Mouse (Mus musculus) gastrocnemius, postnatal 25 days (tissue): Measurements from ENCODE around the gene Smarcc1. TPM values are rescaled to one million over a fixed set of nuclear protein-coding genes. Genes with fewer than 3 reads are reported as not detected.
A peak's percentile ranks its signal among the peaks of the same experiment; 100 is the strongest.
"Not testable (repeated sequence)": the region's sequence is repeated elsewhere in the genome, so short reads cannot be mapped to it uniquely, and the experiment has no call there.

Experiments
- DNase-seq: peaks from one replicate; pipeline ENCODE4 v3.0.0; 2022
- long read RNA-seq, 2 experiments: library from polyadenylated mRNA; stranded (forward); transcript quantifications; one replicate each; pipeline ENCODE4 v2.0.0; 2021
- total RNA-seq, 2 experiments: library from RNA; stranded (reverse); gene quantifications; 1 replicate in 1 of 2; 2 replicates in 1 of 2; pipeline ENCODE4 v1.2.3; 2021

Smarcc1 gene
- total RNA-seq, result 10 to 100 TPM; 19.5 to 19.6 TPM
- long read RNA-seq, experiment 1, partial matches to known transcripts, result 5 of 13 reads
- long read RNA-seq, experiment 1, other reads (novel, unspliced or antisense), result 2 of 13 reads
- long read RNA-seq, experiment 2, full-length matches to known transcripts, result 9 of 17 reads
- long read RNA-seq, experiment 2, partial matches to known transcripts, result 5 of 17 reads
- long read RNA-seq, experiment 2, other reads (novel, unspliced or antisense), result 3 of 17 reads

DNA sequence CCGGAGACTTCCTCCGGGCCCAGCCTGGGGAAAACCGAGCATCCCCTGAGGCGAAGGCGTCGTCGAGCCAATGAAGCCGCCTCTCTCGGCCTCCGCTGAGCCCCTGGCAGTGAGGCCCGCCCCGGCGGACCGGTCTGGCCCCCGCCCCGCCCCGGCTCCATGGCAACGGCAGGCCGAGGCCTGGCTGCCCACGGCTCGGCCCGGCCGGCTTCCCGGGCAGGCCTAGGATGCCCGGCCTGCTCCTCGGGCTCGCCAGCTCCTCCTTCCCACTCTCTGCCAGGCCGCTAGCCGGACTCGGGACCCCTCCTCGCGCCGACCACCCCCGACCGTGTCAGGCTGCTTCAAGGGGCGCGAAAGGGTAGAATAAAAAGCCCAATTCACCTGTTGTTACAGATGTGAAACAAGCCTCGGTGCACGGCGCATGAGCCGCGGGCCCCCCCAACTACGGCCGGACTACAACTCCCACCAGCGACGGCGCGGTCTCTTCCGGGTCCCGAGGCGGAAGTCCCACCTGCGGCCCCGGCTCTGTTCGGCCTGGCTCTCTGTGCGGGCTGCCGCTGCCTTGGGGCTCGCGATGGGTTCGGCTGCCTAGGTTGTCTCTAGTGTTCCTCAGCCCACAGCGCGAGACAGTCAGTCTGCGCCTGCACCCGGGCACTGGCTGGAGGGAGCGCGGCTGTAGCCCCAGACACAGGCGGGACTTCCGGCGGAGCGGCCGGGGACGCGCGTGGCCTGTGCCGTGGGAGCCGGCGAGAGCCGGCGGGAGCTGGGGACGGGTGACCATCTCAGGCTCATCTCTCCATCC is at the start of gene Smarcc1:
Smarcc1 (plus strand) TSS at position 732 of the 802 bp plus-strand sequence.
- peak; percentile 88 for DNase-seq

GRCm38 (mm10) chr9:110068745-110069144 is 48.8 kb upstream of the Smarcc1 start:
- no peak for DNase-seq

GRCm38 (mm10) chr9:110070358-110070757 is 47.1 kb upstream of the Smarcc1 start:
- peak; percentile 43 for DNase-seq

DNA sequence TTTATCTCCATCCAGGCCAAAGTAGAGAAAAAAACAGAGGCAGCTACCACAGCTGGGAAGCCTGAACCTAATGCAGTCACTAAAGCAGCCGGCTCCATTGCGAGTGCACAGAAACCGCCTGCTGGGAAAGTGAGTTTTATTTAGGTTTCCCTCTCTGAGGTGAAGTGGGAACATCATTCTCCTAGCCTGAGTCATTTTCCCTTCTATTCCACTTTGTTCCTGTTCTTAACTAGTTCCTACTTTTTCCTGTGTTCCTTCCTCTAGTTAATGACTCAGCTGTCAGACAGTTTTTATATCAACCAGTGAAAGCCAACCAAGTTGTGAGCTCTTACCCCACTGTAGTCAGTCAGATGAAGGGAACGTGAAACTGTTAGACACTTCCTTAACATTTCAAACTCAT is 46.5 kb upstream of the Smarcc1 start:
- no peak for DNase-seq

- peak; percentile 44 for DNase-seq
Measured at GRCm38 (mm10) chr9:110071843-110072242, 45.7 kb upstream of the Smarcc1 start.

DNA sequence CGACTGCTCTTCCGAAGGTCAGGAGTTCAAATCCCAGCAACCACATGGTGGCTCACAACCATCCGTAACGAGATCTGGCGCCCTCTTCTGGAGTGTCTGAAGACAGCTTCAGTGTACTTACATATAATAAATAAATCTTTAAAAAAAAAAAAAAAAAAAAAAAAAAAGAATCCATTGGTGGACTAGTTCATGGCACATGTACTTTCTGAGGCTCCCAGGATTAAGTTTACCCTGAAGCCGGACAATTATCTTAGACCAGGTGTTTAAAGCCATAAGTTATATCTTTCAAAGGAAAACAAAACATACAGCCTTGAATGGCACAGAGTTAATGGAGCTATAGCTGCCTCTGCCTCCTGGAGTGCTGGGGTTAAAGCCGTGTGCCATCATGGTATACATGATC is 41.0 kb upstream of the Smarcc1 start:
- DNase-seq, result not testable (repeated sequence)

- DNase-seq, result no peak
Measured at GRCm38 (mm10) chr9:110081066-110081465, 36.4 kb upstream of the Smarcc1 start.

GRCm38 (mm10) chr9:110084201-110084964 is 33.1 kb upstream of the Smarcc1 start:
- DNase-seq, result peak; percentile 59

DNA sequence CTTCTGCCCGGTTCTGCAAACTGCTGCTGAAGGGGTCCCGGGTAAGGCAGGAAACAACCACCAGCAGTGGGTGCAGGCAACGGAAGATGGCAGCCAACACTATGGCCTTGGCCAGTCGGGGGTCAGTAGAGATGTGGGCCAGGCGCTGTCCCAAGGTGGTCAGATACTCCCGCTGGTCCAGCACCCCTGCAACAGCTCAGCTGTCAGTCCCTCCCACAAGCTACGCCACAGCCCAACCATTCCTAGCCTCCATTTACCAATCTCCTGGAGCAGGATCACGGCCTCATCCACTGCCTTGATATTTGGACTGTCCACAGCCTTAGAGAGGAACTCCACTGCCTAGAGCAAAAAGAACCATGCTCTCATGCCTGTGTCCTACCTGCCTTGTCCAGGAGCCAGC is 31.8 kb upstream of the Smarcc1 start:
- DNase-seq, result no peak

- no peak for DNase-seq
Measured at GRCm38 (mm10) chr9:110093303-110093702, 24.2 kb upstream of the Smarcc1 start.

GRCm38 (mm10) chr9:110094761-110095160 is 22.7 kb upstream of the Smarcc1 start:
- DNase-seq, result no peak

DNA sequence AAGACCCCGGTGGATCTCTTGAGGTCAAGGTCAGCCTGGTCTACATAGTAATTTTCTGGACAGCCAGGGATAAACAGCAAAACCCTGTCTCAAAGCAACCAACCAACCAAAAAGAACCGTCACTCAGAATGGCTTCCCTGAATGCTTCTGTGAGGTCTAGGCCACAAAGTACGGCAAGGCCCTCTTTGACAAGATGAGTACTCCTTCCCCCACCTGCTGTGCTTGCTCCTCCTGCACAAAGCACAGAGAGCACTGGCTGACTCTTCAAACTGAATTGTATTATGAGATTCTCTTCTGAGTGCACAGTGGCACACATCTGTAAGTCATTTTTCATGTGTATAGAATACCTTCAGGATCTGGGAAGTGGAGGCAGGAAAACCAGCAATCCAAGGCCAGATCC is 19.7 kb upstream of the Smarcc1 start:
- no peak for DNase-seq

- DNase-seq, result peak; percentile 84
Measured at GRCm38 (mm10) chr9:110100627-110101600, 16.6 kb upstream of the Smarcc1 start.

GRCm38 (mm10) chr9:110116353-110116976 is 1.0 kb upstream of the Smarcc1 start:
- DNase-seq, result no peak

- no peak for DNase-seq
Measured at GRCm38 (mm10) chr9:110117779-110118139, 251 bp downstream of the Smarcc1 start, which contains the start of gene Dhx30. Gene Dhx30 (minus strand): TSS chr9:110117830.

GRCm38 (mm10) chr9:110118249-110118648 is 741 bp downstream of the Smarcc1 start:
- DNase-seq, result no peak

- DNase-seq, result no peak
Measured at GRCm38 (mm10) chr9:110121424-110121823, 3.9 kb downstream of the Smarcc1 start.

GRCm38 (mm10) chr9:110123322-110123721 is 5.8 kb downstream of the Smarcc1 start:
- DNase-seq, result no peak

DNA sequence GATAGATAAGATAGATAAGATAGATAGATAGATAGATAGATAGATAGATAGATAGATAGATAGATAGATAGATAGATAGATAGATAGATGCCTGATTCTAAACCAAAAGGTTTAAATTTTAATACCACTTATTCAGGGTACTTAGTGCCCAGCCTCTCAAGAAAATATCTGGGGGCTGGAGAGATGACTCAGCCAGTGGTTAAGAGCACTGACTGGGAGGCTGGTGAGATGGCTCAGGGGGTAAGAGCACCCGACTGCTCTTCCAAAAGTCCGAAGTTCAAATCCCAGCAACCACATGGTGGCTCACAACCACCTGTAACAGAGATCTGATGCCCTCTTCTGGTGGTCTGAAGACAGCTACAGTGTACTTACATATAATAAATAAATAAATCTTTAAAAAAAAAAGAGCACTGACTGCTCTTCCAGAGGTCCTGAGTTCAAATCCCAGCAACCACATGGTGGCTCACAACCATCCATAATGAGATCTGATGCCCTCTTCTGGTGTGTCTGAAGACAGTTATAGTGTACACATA is 6.6 kb downstream of the Smarcc1 start:
- not testable (repeated sequence) for DNase-seq

DNA sequence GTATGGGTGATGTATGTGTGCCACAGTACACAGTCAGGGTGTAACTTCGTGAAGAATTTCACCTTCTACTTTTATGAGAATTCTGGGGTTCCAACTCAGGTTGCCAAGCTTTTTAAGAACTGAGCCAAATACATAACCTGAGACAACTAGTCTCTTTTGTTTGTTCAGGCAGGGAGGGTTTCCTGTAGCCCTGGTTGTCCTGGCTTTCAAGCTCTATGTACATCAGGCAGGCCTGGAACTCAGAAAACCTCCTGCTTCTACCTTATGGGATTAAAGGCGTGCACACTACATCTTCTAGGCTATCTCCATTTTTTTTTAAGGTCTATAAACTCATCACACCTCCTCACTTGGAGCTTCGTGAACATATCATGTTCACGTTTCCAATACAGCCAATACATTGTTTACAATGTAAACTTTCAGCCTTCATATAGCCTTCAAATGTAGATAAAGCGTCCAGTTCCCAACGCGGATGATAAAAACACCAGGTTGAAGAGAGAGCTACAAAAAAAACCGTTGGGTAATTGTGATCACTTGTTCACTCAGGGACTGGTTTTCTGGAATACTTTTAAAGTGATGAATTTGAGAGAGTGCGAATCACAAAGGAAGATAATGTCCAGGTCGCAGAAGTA is 13.5 kb downstream of the Smarcc1 start:
- DNase-seq, result no peak
